Mouse (Mus musculus): Measurements from ENCODE around the gene Wnt7b.
A peak's percentile ranks its signal among the peaks of the same experiment; 100 is the strongest.

The Wnt7b gene

DNA sequence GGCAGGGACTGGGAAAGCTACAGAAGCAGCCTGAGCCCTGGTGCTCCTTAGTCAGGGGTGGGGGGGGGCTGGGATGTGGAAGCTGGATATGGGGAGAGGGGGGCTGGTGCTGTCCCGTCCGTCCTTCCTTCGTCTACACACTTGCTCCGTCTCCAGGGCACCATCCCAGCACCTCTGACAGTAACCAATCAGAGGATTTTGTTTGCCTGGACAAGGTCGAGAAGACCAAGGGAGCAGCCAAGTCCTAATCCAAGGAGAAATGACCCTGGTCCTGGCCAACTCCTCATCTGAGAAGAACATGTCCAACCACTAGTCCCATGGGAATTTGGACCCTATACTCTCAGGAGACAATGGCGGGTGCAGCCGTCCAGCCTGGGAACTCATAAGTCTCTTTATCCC lies 18.4 kb upstream of the Wnt7b start:
- peak; percentile 47 for DNase-seq

DNA sequence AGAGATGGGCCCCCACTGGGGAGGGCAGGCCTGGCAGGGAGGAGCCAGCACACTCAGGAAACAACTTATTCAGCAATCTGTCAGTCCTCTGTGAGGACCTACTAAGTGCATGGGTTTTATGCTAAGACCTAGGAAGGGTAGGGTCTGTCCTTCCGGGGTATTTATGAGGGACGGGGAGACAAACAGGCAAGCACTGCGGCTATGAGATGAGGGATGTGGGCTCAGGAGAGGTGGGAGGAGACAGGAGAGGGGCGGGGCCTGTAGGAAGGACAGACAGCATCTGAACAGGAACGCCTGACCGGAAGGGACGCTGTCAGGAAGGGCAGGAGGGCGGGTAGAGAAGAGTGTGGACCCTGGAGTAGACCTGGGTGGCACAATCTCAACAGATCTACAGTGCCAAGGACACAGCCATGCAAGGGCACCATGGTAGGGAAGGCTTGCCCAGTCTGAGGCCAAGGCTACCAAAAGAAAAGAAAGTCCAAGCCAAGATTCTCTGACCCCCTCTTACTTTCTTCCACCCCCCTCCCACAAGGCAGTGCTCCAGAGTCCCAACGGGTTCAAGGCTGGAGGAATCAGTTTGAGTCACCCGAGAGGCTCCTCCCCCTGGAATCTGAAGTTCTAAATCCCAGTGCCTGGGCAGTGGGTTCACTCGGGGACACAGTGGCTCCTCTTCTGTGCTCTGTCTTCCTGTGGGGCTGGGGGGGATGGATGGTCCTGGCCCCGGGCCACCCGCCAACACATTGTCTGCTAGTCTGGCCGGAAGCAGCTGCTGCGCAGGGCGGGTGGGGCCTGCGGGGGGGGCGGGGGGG lies 17.8 kb upstream of the Wnt7b start:
- DNase-seq = peak; percentile 87

DNA sequence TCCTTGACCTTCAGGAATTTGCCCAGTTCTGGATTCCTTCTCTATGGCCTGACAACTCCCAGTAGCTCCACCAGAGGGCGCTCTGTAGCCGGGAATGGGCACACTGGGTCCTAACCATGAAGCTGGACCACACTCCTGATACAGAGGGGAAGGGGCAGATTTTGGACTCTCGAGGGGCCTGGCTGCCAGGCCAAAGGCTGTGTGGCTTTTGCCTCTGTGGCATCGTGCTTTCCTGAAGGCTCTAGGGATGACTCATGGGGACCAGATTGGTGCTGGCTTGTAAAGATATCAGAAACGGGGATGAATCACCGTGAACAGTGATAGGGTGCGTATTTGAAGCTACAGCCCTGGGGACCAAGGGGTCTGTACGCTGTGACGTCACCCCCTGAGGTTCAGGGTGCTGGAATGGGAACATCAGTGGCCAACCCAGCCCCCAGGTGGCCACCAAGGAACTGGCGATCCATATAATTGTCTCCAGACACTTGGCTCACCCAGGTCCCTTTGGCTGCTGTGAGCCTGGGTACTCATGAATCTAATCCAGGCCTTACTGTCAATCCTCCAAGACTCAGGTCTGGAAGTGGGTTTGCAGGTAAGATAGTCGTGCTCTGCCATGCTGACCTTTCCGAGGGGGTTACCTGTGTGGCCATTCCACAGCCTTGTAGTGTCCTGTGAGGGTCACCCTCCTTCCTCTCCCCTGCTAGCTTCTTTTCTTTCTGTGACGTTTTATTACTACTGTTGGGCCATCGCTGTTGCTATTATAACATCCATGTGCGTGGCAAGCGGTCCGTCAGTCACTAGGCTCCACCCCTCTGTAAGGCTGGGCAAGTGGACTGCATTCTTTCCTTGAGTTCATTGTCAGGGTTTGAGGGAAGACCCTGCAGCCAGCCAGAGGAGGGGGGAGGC lies 17.0 kb upstream of the Wnt7b start:
- DNase-seq = peak; percentile 69

DNA sequence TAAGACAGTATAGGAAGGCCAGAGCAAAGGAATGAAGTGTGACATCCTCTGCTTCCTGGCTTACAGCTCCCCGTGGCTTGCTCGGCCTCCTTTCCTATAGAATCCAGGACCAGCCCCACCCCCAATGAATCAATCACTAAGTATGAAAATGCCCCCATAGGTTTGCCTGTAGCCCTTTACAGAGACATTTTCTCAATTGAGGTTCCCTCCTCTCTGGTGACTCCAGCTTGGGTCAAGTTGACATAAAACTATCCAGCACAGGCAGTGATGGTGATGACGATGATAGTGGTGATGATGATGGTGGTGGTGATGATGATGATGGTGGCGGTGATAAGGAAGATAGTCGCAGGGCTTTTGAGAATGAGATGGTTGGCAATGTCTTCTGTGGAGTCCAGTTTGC lies 16.2 kb upstream of the Wnt7b start:
- DNase-seq = no peak

DNA sequence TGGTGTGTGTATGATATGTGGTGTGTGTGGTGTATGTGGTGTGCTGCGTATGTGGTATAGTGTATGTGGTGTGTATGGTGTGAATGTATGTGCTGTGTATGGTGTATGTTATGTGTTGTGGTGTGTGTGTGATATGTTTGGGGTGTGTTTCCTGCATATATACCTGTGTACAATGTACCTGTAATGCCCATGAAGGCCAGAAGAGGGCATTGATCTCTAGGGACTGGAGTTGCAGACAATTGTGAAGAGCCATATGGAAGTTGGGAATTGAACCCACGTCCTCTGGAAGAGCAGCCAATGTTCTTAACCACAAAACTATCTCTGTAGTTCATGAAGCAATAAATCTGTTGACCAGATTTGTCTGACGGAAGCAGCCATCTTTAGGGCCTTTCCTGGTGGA lies 15.1 kb upstream of the Wnt7b start:
- DNase-seq = no peak

DNA sequence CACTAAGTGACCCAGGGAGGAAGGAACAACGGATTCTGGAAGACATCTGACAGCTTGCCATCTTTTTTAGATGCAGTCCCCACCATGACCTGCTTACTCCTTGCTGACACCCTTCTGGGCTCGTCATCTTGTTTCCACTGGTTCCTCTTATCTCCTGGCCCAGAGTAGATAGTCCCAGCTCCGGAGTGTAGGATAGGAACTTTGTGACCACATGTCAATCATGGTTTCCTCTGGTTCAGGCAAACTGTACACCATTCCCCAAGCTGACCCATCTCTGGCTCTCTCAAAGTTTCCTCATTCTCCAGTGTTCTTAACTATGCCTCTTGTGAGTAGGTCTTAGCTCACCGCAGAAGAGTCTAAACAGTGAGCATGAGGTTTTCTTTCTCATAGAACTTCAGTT lies 10.4 kb upstream of the Wnt7b start:
- no peak for DNase-seq

DNA sequence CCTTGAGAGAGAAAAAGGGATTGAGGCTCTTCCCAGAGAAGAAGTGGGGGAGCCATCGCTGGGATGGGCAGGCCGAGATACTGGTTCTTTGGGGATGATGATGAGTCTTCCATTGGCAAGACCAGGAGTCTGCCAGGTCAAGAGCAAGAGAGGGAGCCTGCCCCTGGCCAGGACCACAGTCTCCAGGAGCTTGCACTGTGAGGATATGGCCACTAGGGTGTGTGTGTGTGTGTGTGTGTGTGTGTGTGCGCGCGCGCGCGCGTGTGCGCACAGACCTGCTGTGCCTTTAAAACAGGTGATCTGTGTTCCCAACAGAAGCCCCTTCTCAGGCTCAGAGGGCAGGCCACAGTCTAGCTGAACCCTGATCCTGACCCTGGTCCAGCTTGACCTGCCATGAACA lies 8.6 kb upstream of the Wnt7b start:
- DNase-seq = no peak

DNA sequence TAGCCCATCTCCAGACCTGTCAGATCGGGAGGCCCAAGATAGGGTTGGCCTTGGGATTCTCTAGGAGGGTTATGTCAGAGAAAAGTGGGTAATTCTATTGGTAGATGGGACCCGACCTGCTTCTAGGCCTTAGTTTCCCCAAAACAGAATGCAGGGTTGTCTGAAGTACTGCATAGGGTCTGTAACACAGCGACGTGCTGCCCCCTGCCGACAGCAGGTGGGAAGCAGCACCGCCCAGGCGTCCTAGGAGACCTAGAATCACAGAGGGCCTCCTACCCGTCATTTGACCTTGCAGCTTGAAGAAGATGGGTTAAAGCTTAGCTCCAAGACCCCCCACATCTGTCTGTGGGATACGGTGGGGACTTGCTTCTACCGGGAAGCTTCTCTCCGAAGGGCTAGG lies 1.2 kb upstream of the Wnt7b start:
- DNase-seq = peak; percentile 62

DNA sequence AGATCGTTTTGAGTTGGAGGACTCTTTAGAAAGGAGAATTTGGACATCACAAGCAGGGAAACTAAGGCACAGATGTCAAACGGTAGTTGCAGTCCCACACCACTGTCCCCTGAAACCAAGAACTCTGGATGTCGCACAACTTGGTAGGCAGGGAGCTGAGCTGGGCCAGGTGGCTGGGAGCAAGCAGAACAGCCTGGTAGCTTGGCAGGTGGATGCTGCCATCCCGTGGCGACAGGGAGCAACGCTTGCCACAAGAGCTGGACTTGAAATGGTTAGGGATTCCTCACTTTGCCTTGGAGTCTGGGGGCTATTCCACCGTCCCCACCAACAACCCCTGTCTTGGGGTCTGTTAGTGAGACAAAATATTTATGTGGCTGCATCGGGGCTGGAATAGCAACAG lies 751 bp upstream of the Wnt7b start:
- peak; percentile 74 for DNase-seq

DNA sequence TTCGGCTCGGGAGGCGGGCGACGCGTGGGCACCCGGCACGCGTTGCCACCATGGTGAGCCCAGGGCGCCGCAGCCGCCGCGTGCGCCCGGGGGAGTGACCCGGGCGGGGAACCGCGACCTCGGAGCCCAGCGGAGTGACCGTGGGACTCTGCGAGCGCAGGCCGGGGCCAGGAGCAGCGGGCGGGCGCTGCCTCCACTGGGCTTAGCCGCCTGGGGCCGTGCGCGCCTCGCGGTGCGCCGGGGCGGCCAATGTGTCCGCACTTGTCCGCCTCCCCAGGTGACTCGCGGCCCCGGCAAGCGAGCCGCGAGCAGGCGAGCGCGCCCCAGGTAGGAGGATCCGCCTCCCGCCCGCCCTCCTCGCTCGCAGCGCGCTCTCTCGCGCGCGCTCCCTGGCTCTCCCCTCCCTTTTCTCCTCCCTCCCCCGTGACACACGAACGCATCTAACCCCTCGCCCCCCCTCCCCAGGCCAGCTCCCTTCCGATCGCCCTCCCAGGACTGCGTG lies 659 bp downstream of the Wnt7b start:
- no peak for DNase-seq

DNA sequence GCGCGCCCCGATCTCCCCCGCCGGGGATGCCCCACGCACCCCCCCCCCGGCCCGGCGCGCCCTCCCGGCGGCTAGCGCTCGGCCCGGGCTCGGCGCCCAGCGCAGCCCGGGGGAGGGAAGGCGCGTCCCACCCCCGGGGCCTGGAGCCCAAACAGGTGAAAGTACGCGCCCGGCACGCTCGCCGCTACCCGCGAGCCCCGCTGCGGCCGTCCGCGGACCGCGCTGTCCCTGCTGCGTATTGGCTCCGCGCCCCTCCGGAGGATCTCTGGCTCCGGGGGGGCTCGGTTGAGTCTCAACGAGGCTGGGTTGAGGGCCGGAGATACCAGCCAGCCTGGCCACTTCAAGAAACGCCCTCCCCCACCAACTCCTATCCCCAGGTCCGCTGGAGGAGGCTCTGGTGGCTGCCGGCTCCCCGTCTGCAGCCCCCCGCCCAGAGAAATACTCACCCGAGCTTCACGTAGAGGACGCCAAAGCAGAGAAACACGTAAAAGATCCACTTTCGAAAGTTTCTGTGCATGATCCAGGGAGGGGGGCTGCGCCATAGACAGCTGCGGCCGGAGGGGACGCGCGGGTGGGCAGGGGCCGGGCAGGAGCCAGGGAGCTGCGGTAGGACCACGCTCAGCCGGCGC lies 1.2 kb downstream of the Wnt7b start:
- no peak for DNase-seq

DNA sequence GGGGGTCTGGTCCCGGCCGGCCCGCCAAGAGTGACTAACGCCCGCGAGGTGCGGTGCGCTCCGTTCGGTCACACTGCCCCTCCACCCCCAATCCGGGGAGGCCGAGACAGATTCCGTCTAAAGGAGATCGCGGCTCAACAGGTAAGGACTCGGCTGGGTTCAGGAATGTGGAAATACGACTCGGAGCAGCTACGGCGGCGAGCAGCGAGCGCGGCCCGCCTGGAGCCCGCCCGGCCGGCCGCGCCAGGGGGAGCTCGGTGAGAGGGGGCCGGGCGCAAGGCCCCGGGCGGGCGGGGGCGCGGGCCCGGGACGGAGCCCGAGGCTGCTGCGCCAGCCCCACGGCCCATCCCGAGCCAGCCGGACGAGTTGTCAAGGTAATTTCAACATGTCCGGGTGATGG lies 1.8 kb downstream of the Wnt7b start:
- DNase-seq = no peak

DNA sequence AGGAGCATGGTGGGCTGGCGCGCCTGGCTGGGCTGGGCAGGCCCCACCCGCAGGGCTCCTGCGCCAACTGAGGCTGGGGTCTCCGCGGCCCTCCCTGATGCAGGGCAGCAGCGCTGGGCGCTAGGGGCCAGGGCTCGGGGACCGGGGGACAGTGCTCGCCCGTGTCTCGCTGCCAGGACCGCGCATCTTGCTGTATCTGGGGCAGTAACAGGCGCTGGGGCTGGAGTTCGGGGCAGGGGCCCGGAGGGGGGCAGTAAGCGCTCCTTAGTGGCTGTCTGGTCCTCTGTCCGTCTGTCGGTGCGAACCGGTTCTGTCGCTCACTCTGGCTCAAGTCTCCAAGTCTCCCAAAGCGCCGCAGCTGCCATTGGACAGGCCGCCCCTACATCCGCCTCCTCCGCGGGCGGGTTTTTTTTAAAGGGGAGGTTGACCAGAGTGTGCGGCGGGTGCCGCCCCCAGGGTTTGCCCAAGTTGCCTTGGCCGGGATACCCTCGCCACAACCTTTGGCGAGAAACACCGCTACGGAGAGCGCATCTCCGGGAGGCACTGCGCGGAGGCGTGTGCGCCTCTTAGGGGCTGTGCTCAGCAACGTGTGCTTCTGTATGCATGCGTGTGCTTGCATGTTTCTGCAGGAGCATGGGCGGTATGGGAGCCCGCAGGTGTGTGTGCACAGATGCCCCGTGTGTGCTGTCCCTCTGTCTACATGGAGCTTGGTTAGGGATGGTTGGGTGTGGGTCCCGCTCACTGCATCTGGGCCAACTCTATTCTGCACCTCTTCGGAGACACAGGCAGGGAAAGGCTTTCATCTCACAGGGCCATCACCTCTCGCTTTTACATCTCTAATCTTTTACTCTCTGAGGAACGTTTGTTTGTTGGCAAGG lies 4.5 kb downstream of the Wnt7b start:
- no peak for DNase-seq

DNA sequence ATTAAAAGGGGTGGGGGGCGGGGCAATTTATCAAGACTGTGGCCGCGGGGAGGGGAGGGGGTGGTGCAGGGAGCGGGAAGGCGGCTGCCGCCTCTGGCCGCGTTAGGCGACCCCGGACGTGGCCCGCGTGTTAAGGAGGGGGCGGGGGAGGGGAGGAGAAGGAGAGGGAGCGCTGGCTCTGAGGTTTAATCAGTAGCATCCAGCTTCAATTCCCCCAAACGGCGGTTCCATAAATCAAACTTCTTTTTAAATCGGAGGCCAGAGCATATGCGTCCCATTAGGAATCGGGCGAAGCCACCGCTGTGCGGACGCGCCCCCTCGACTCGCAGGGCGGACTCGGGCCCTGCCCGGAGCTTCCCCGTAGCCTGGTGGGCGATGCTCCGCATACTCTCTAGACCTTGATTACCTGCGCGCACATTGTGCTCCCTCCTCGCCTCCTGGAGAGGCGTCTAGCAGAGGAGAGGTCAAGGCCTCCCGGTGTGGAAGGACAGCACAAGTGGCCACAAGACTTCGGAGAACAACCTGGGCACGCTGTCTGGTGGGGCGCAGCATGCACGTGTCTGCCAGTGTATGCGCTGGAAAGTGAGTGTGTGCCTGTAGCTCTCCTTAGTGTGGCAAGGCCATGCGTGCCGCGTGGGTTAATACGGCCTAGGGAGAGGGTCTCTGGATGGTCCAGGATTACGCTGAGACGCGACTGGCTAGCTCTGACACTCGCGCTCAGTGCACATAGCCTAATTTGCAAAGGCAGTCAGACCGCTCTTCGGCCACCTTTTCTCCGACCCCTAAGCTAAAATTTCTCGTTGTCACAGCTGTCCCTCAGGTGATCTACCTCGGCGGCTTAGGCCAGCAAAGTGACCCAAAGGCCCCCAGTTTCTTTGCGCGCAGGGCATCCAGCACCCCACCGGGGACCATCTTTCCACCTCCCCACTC lies 5.5 kb downstream of the Wnt7b start:
- DNase-seq = no peak

DNA sequence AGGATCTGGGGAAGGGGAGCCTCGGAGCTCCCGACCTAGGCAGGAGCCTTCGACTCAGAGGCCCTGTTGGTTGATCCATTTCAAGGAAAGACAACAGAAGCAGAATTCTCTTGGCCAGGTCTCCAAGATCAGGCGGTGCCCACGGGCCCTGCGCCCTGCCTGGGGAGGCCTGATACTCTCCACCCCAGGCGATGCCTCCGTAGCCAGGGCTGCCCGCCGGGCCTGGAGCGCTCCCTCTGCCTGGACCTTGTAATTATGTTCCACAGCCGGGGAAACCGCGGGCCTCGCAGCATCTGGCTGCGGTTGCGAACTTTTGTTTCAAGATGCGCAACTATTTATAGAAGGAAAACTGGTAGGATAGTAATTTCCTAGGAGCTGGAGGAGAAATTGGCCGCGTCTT lies 6.2 kb downstream of the Wnt7b start:
- DNase-seq = no peak

DNA sequence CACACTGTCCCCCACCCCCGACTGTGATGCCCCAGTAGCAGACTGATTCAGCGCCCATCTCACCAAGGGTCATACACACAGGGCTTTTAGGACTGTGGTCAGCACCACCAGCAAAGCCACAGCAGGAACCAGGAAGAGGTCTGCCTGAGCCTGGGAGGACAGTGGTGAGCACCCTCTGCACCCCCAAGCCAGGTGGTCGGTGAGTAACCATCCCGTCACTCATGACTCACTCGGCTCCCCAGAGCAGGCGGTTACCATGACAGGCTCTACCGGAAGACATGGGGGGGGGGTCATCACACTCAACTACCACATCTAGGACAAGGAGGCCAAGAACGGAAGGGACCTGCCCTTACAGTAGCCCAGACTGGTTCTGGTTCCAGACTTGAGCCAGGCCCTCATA lies 7.7 kb downstream of the Wnt7b start:
- no peak for DNase-seq

DNA sequence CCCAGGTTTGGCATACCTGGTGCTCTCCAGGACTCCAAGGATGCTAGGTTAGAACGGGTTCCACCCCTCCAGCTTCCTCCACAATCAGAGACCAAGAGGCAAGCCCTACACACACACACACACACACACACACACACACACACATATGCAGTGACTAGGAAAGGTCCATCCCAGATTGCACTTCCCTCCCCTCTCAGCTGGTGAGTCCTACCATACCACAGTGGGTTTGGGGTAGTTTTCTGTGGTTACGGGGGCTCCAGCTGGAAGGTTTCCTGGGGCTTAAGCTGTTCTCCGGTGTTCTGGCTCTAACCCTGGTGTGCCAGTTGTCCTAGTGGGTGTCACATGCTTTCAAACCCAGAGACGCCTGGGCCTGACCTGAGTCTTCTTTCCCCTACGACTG lies 8.2 kb downstream of the Wnt7b start:
- DNase-seq = no peak

DNA sequence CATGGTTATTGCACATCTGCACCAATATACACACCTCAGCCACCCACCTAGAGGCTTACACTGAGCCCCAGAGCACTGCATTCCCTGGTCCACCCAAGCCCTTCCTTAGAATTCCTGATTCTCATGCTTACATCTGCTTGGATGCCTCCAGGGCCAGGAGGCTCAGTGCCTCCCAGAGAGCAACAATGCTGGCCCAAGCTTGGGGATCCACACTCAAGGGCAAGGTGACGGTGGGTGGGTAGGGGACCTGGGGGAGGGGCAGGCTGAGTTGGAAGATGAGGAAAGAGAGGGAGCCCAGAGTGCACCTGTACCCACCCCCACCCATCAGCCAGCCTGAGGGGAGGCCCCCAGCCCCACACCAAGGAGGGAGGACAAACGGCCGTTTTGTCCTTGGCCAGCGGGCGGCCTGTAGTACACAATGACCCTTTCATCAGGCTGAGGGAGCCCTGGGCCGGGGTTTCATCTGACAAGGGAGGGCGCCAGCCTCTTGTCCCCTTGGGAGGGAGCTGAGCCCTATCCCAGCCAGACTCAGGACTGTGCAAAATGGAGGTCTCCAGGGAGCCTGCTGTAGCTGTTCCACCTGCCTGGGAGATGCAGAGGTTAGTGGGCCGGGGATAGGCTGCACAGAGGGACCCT lies 9.5 kb downstream of the Wnt7b start:
- no peak for DNase-seq

DNA sequence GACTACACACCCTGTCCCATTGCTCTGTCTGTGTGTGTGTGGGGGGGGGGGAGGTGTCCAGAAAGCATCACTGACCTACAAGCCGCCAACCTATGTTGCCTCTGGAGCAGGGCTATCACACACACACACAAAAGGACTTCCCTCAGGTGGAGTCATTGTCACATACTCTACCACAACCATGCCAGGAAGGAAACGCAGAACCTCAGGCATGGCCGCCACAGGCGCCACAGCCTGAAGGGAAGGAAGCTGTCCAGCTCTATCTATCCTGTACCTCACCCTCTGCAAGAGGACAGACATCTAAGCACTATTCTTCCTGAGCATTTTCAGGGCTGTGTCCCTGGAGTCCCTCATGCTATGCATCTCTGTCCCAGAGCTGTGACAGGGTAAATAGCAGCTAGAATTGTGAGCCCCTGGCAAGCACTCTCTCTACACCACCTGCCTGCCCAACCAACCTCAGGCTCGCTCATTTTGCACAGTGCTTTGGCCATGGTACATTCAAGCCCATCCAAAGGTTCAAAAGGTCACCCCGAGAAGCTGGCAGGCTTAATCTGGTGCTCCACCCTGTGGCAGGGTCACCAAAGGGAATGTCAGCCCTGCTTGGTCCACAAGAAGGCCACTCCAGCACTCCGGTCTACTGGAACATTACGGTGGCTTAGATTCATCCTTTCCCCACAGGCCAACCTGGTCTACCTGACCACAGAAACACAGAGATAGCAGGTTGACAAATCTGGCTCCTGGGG lies 12.1 kb downstream of the Wnt7b start:
- DNase-seq = no peak

DNA sequence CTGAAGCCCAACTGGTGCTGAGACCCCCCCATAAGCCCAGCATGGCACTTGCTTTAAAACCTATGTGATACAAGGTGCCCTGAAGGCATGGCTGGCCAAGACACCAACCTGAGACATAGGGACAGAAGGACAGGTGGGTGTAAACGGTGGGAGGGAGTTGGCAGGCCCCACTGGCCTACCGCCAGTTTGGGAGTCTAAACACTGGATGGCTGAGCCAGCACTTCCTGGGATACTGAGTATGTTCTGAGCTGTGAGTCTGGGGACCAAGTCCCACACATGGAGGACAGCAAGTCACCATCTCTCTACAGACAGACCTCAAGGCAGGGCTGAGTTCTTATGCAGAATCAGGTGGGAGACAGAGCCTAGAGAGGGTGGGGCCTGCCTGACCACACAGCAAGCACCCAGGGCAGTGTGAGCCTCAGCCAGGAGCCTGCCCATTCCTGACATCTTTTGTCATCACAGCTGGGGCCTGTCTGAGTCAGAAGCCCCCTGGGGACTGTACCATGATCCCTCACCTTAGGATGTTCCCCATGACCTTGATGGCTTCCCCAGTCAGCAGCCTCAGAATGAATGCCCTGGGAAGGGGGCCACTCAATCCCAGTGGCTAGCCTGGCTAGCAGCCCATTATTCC lies 13.0 kb downstream of the Wnt7b start:
- DNase-seq = peak; percentile 53

All from kidney, adult 11 months (tissue).